Mouse (Mus musculus) embryo, embryonic 9.5 days (tissue): Measurements from ENCODE around the gene Lmbrd1.
"Not testable (repeated sequence)": the region's sequence is repeated elsewhere in the genome, so short reads cannot be mapped to it uniquely, and the experiment has no call there.

Experiments
- DNase-seq: peaks from one replicate; pipeline ENCODE4 v3.0.0-alpha.2; 2017; ENCODE audit errors: extremely low spot score

Lmbrd1 gene

DNA sequence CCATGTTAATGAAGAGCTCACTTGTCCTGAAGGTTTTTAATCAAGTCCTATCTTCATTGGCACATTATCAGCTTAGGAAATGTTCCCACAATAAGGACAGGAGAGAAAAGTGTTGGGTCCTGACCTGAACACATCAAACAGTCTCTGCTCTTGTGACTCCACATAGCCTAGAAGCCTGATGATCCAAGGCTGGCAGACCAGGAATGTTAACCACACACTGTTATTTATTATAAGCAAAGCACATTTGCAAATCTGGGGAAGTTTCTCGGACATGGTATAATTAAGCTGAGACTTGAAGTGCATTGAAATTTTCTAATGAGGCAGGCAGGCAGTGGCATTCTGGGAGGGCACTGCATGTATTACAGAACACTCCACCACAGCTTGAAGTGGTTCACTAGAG is 41.8 kb downstream of the Lmbrd1 start:
- no peak for DNase-seq

DNA sequence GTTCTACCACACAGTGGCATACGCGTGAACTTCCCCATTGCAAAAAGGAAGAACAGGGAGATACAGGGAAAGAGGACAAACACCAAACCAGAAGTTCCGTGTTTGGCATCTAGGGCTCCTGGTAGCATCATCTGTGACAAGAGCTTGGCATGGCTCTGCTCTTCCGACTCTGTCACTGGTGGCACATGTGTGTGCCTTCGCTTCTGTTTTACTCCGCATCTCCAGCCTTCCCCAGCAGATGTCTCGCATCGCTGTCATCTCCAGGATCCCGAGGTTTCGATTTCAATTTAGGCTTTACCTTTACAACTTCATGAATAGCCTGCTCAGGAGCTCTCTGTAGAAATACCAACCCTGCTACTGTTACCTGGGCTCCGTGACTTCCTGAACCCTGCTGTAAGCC is 51.4 kb downstream of the Lmbrd1 start:
- DNase-seq, result no peak

DNA sequence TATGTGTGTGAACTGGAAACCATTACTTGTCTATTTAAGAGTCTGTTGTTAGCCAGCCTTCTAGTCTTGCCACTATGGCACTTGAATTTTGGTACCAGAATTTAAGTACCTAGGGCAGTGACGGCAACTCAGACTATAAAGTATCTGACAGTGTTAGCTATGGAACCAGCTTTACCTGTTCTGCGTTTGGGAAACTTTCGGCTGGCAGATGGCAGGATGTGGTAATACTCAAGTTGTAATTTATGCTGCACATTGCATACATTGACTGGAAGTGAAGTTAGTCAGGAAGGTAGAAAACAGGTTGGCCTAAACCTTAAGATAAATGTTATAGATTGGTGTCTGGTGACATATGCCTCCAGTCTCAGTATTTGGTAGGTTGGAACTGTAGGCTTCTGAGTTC is 53.9 kb downstream of the Lmbrd1 start:
- DNase-seq, result no peak

DNA sequence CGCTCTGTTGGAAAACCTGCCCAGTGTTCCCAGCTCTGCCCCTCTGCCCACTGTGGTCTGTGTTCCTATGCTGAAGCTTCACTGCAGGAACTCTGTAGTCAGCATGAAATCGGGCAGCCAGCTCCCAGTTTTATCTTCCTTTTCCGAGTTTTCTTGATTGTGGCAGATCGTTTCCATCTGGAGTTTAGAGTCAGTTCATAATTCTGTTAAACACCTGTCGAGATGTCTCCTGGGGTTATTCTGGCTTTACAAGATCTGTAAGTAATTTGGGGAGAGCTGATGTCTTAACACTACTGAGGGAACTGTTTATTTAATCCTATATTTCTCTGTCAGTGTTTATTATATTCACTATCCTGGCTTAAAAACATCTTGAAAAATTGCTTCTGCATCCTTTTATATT is 56.4 kb downstream of the Lmbrd1 start:
- no peak for DNase-seq

DNA sequence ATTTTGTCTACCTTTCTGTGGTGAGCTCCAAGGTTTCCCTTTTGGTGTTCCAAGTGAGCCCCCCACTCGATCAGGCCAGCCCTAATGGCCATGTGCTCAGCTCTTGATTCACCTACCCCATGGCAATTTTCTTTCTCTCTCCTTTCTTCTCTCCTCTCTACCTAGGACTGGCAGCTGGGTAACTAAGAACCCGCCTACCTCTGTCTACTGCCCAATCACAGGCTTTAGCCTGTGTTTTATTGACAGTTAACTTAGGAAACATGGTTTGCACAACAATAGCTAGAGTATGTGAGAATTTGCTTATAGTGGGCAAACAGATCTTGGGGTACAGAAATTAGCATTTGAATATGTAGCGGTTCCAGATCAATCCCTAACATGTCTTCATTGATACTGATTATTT is 62.5 kb downstream of the Lmbrd1 start:
- DNase-seq, result no peak

DNA sequence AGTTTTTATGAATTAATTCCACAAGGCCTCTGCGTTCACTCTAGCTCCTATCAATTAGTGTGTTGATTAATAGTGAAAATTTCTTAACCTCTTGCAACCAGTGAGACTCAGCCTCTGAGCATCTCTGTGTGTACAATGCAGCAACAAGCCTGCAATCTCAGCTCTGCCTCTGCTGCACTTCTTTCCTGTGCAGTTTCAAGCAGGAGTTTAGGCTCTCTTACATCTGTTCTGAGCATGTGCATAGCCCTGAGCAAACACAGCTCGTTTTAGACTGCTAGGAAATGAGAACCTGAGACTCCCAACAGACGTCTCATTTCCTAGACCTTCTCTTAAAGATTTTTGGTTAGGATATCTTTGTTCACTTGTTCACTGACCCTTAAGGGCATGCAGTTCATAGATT is 63.1 kb downstream of the Lmbrd1 start:
- no peak for DNase-seq

DNA sequence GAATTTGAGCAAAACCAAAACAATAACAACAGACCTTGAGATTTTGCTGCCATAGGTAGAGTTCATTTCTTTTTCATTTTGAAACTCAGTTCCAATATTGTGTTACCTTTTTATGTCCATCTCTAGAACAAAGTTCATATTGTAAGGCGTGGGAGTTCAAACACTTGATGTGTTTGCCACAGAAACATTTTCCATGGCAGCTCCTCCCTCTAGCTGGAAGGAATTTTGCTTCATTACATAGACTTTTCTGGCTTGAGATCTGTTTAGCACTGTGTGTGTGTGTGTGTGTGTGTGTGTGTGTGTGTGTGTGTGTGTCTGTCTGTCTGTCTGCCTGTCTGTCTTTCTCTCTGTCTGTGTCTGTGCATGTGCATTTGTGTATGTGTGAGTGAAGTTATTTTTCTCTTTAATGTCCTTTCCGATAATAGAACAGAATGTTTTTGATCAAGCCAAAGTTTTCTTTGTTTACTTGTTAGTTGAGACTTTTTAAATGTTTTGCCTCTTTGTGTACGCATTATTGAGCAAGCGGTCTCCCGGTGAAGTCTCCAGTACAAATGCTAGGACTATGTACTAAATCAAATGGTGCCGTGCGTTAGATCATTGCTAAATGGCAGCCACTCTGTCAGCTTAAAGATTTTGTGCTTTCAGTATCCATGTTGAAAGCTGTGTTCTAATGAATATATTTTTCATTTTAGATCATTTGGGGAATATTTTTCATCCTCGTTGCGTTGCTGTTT is 64.9 kb downstream of the Lmbrd1 start:
- DNase-seq, result no peak

DNA sequence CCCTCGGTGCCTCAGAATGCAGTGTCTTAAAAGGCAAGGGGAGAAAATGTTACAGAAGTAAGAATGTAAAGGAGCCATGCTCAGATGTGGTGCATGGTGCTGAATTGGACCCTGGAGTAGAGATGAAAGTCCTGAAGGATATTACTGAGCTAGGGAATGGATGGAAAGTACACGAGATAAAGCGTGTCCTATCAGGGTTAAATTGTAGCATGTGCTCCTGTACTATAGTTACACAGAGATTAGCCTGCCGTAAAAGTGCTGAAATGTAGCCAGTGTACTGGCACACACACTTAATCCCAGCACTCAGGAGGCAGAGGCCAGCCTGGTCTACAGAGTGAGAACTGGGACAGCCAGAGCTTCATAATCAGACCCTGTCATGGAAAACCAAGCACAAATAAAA is 74.3 kb downstream of the Lmbrd1 start:
- DNase-seq, result no peak

DNA sequence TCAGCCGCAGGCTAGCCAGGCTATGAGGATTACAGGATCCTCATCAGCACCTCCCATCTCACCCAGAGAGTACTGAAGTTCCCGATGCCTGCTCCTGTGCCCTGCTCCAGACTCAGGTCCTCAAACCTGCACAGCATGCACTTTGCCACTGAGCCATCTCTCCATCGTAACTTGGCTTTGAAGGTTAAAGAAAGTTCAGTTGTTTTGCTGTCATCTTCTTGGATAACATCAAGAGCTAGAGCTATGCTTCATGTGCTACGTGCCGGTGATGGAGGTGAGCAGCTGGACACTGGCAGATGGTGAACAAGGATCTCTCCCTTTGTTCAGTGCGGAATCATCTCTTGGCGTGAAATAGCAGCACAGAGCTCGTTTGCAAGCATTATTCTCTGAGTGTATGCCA is 80.1 kb downstream of the Lmbrd1 start:
- DNase-seq, result no peak

DNA sequence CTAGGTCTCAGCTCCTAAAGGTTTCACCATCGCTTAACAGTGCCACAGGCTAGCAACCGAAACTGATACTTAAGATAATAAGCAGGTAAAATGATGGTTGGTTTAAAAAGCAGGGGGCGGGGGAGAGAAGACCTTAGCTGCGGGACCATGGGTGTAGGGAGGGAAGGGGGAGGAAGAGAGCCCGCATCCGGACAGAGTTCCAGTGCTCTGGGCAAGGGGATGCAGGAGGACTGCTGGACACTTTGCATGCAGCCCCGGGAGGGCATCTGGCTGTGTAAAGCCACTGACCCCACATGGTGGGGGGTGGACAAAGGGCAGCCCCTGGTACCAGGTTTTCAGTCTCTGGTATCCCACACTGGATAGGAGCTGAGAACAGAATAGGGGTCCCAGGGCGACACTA is 88.0 kb downstream of the Lmbrd1 start:
- no peak for DNase-seq

DNA sequence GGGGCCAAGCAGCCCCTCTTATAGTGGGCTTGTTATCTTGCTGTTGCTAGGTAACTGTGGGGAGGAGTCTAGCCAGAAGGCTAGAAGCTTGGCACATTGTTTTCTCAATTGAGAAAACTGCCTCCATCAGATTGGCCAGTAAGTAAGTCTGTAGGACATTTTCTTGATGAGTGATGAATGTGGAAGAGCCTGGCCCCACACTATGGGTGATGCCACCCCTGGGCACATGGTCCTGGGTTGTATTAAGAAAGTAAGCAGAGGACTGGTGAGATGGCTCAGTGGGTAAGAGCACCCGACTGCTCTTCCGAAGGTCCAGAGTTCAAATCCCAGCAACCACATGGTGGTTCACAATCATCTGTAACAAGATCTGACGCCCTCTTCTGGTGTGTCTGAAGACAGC is 88.8 kb downstream of the Lmbrd1 start:
- not testable (repeated sequence) for DNase-seq

DNA sequence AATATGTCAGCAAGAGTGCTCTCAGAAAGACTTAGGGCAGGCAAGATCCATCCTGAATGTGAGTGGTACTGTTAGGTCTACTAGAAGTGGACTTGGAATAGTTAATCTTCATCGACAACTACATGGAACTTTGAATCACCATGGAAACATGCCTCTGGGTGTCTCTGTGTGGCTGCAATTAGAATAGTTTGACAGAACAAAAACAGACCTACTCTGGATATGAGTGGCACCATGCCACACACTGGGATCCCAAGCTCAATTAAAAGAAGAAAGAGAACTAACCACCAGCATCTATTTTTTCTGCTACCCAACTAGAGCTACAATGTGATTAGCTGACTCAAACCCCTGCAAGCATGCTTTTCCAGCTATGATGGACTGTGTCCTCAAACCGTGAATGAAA is 95.2 kb downstream of the Lmbrd1 start:
- no peak for DNase-seq

DNA sequence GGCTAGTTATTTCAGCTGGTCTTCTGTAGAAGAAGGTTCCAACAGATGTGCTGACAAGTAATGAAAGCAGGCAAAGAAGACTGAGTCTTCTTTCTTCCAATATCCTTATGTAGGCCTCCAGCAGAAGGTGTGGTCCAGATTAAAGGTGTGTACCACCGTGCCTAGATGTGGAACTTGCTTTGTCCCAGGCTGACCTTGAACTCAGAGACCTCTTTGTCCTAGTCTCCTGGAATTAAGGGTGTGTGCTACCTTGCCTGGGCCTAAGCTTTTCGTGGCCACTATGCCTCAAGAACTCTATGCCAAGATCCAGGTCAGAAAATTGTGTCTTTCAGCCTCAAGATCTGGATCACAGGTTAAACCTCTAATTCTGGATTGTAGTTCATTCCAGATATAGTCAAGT is 98.1 kb downstream of the Lmbrd1 start:
- DNase-seq, result no peak

DNA sequence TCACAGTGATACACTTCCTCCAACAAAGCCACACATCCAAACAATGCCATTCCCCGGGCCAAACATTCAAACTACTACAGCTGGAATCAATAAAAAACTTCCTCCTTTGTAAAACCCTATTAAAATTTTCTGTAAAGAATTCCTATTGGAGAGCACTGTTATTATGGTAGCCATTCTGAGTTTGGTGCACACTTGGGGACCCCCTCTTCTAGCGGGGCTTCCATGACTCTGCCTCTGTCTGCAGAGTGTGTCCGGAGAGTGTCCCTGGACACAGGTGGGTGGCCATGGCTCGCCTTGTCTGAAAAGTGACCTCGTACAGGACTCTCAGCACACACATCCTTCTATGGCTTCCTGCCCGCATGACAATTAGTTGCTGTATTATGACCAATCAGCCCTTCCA is 114.7 kb downstream of the Lmbrd1 start:
- no peak for DNase-seq

DNA sequence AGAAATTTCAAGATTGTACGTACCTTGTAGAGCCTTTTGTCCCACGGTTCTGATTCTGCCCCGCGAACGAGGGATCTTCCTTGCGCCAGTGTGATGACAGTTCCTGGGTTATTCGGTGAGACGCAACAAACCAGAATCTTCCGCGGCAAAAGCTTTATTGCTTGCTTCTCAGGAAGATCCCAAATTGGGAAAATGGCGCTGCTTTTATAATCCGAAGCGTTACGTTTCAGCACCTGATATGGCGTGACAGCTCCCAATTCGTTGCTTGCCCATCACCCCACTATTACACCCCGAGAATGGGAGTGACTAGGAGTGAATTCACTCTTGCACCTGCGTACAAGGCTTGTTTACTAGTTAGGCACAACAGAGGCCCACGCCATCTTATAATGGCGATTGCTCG is 129.5 kb downstream of the Lmbrd1 start:
- not testable (repeated sequence) for DNase-seq
